Mouse (Mus musculus): ENCODE measurements around the gene Prdm12. TPM values are rescaled to one million over a fixed set of nuclear protein-coding genes. Genes with fewer than 3 reads are reported as not detected.
A peak's percentile ranks its signal among the peaks of the same experiment; 100 is the strongest.

Gene Prdm12
- polyA plus RNA-seq, 1 experiment from 2014 or later: not detected

GRCm38 (mm10) chr2:31612627-31613026, 27.2 kb upstream of the Prdm12 start:
- H3K36me3 ChIP-seq (ENCODE audit: control insufficient read depth, insufficient read depth, low read length): peaks cover 50% of the 10 kb centered on the region
- no peak overlapping the region for H3K9ac ChIP-seq (ENCODE audit: low read length)
- H3K27ac ChIP-seq (replicated peaks): no peak overlapping the region
- no peak overlapping the region for H3K4me3 ChIP-seq (ENCODE audit: low read depth, low read length)
- H3K9me3 ChIP-seq (ENCODE audit: control insufficient read depth, low read length): no peaks in the 10 kb centered on the region
- TF ChIP-seq CTCF (IDR thresholded peaks at IDR 0.05; ENCODE audit: low read depth): no peak
- TF ChIP-seq EP300 (optimal IDR thresholded peaks at IDR 0.05): no peak
- ATAC-seq (ENCODE audit: low FRiP score, low TSS enrichment) (no peak), DNase-seq (ENCODE audit: low spot score) (no peak)
- WGBS: 66% methylated on average over 6 of the region's 6 CpGs
- no peak overlapping the region for H3K4me2 ChIP-seq (replicated peaks; ENCODE audit: low read depth)
- no peaks in the 10 kb centered on the region for H3K4me1 ChIP-seq (replicated peaks; ENCODE audit: control insufficient read depth, insufficient read depth)
- no peaks in the 10 kb centered on the region for H3K27me3 ChIP-seq (ENCODE audit: control insufficient read depth, insufficient read depth, low read length)

DNA sequence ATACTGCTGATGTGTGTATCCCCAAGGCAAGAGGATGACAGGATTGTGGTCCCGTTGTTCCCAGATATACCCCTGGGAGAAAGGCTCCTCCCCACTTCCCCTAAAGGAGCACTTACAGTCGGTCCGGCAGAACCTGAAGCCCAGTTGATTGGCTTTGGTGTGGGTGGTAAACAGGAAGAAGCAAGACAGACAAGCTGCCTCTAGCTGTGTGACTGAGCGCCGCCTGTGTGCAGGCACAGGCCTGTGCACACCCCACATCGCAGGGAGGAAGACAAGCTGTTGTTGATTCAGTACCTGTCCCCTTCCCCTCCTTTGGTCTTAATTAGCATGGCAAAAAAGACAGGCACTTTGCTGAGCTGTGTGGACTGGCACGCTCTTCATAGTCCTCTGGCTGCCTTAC, 26.1 kb upstream of the Prdm12 start:
- H3K9ac ChIP-seq (ENCODE audit: low read length): no peak overlapping the region
- H3K4me2 ChIP-seq (replicated peaks; ENCODE audit: low read depth): no peak overlapping the region
- H3K9me3 ChIP-seq (ENCODE audit: control insufficient read depth, low read length): no peaks in the 10 kb centered on the region
- ATAC-seq (ENCODE audit: low FRiP score, low TSS enrichment): no peak
- no peak overlapping the region for H3K4me3 ChIP-seq (ENCODE audit: low read depth, low read length)
- no peak for DNase-seq (ENCODE audit: low spot score)
- H3K4me1 ChIP-seq (replicated peaks; ENCODE audit: control insufficient read depth, insufficient read depth): no peaks in the 10 kb centered on the region
- no peaks in the 10 kb centered on the region for H3K27me3 ChIP-seq (ENCODE audit: control insufficient read depth, insufficient read depth, low read length)
- TF ChIP-seq EP300 (optimal IDR thresholded peaks at IDR 0.05) (no peak), CTCF (IDR thresholded peaks at IDR 0.05; ENCODE audit: low read depth) (no peak)
- H3K27ac ChIP-seq (replicated peaks): no peak overlapping the region
- 80% methylated on average over 7 of the region's 7 CpGs for WGBS
- H3K36me3 ChIP-seq (ENCODE audit: control insufficient read depth, insufficient read depth, low read length): peaks cover 46% of the 10 kb centered on the region

GRCm38 (mm10) chr2:31618484-31619161, 21.2 kb upstream of the Prdm12 start:
- Histone ChIP-seq H3K4me1 (replicated peaks; ENCODE audit: control insufficient read depth, insufficient read depth) (no peaks in the 10 kb centered on the region), H3K9ac (ENCODE audit: low read length) (no peak overlapping the region), H3K27me3 (ENCODE audit: control insufficient read depth, insufficient read depth, low read length) (no peaks in the 10 kb centered on the region), H3K27ac (replicated peaks) (no peak overlapping the region), H3K9me3 (ENCODE audit: control insufficient read depth, low read length) (no peaks in the 10 kb centered on the region), H3K4me3 (ENCODE audit: low read depth, low read length) (no peak overlapping the region), H3K4me2 (replicated peaks; ENCODE audit: low read depth) (no peak overlapping the region), H3K36me3 (ENCODE audit: control insufficient read depth, insufficient read depth, low read length) (peaks cover 20% of the 10 kb centered on the region)
- TF ChIP-seq CTCF (IDR thresholded peaks at IDR 0.05; ENCODE audit: low read depth) (no peak), EP300 (optimal IDR thresholded peaks at IDR 0.05) (no peak)
- ATAC-seq (ENCODE audit: low FRiP score, low TSS enrichment): no peak
- 79% methylated on average over 14 of the region's 14 CpGs for WGBS
- DNase-seq (ENCODE audit: low spot score): no peak

DNA sequence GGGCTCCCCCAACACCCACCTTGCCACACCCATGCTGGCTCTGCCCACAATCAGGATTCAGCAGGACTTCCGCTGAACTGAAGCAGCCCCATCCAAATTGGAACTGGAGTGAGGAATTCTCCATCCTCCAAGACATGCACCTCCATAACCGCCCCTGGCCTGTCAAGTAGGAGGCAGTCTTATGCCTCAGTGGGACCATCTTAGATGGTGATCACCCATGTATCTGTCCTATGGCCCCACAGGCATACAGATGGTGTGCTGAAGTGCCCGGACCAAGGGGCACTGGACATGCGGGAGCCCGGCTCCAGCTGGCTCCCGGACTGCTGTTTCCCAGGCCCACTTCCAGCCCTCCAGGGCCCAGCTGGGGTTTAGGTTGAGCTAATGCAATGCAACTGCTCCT, 20.6 kb upstream of the Prdm12 start:
- no peak overlapping the region for H3K9ac ChIP-seq (ENCODE audit: low read length)
- no peak overlapping the region for H3K4me2 ChIP-seq (replicated peaks; ENCODE audit: low read depth)
- TF ChIP-seq EP300 (optimal IDR thresholded peaks at IDR 0.05) (no peak), CTCF (IDR thresholded peaks at IDR 0.05; ENCODE audit: low read depth) (no peak)
- no peak overlapping the region for H3K4me3 ChIP-seq (ENCODE audit: low read depth, low read length)
- peaks cover 16% of the 10 kb centered on the region for H3K36me3 ChIP-seq (ENCODE audit: control insufficient read depth, insufficient read depth, low read length)
- ATAC-seq (ENCODE audit: low FRiP score, low TSS enrichment): no peak
- H3K9me3 ChIP-seq (ENCODE audit: control insufficient read depth, low read length): no peaks in the 10 kb centered on the region
- no peaks in the 10 kb centered on the region for H3K27me3 ChIP-seq (ENCODE audit: control insufficient read depth, insufficient read depth, low read length)
- H3K27ac ChIP-seq (replicated peaks): no peak overlapping the region
- H3K4me1 ChIP-seq (replicated peaks; ENCODE audit: control insufficient read depth, insufficient read depth): no peaks in the 10 kb centered on the region
- DNase-seq (ENCODE audit: low spot score): no peak
- 90% methylated on average over 6 of the region's 6 CpGs for WGBS

GRCm38 (mm10) chr2:31633531-31633930, 6.3 kb upstream of the Prdm12 start:
- Histone ChIP-seq H3K4me3 (ENCODE audit: low read depth, low read length) (no peak overlapping the region), H3K27ac (replicated peaks) (no peak overlapping the region), H3K36me3 (ENCODE audit: control insufficient read depth, insufficient read depth, low read length) (no peaks in the 10 kb centered on the region), H3K9ac (ENCODE audit: low read length) (no peak overlapping the region), H3K4me2 (replicated peaks; ENCODE audit: low read depth) (no peak overlapping the region), H3K9me3 (ENCODE audit: control insufficient read depth, low read length) (no peaks in the 10 kb centered on the region), H3K4me1 (replicated peaks; ENCODE audit: control insufficient read depth, insufficient read depth) (no peaks in the 10 kb centered on the region), H3K27me3 (ENCODE audit: control insufficient read depth, insufficient read depth, low read length) (peaks cover 26% of the 10 kb centered on the region; the same call in 1 of the 2 replicates)
- TF ChIP-seq EP300 (optimal IDR thresholded peaks at IDR 0.05): no peak
- no peak for TF ChIP-seq CTCF (IDR thresholded peaks at IDR 0.05; ENCODE audit: low read depth)
- 32% methylated on average over 3 of the region's 3 CpGs for WGBS
- ATAC-seq (ENCODE audit: low FRiP score, low TSS enrichment) (no peak), DNase-seq (ENCODE audit: low spot score) (no peak)

GRCm38 (mm10) chr2:31635281-31636137, 4.3 kb upstream of the Prdm12 start:
- peaks cover 39% of the 10 kb centered on the region; the same call in 1 of the 2 replicates for H3K27me3 ChIP-seq (ENCODE audit: control insufficient read depth, insufficient read depth, low read length)
- WGBS: under 1% methylated on average over 51 of the region's 52 CpGs
- H3K4me3 ChIP-seq (ENCODE audit: low read depth, low read length): peak overlapping the region; percentile 15
- TF ChIP-seq EP300 (optimal IDR thresholded peaks at IDR 0.05) (no peak), CTCF (IDR thresholded peaks at IDR 0.05; ENCODE audit: low read depth) (no peak)
- no peak for DNase-seq (ENCODE audit: low spot score)
- H3K27ac ChIP-seq (replicated peaks): no peak overlapping the region
- no peaks in the 10 kb centered on the region for H3K36me3 ChIP-seq (ENCODE audit: control insufficient read depth, insufficient read depth, low read length)
- H3K9me3 ChIP-seq (ENCODE audit: control insufficient read depth, low read length): no peaks in the 10 kb centered on the region
- no peak overlapping the region for H3K9ac ChIP-seq (ENCODE audit: low read length)
- H3K4me1 ChIP-seq (replicated peaks; ENCODE audit: control insufficient read depth, insufficient read depth): no peaks in the 10 kb centered on the region
- no peak for ATAC-seq (ENCODE audit: low FRiP score, low TSS enrichment)
- H3K4me2 ChIP-seq (replicated peaks; ENCODE audit: low read depth): peak overlapping the region; percentile 24
